Mouse (Mus musculus): ENCODE results near the gene Vgll4. TPM values are rescaled to one million over a fixed set of nuclear protein-coding genes. Genes with fewer than 3 reads are reported as not detected.

The Vgll4 gene
- polyA plus RNA-seq, 2 experiments = 70.1 to 103 TPM

GRCm38 (mm10) chr6:114821646-114822045 is 148.1 kb downstream of the Vgll4 start:
- H3K27me3 ChIP-seq (ENCODE audit: control insufficient read depth, insufficient read depth, low read length) = no peaks in the 10 kb centered on the region
- H3K4me1 ChIP-seq (ENCODE audit: control insufficient read depth, insufficient read depth, low read length) = peaks cover 26% of the 10 kb centered on the region
- ATAC-seq (ENCODE audit: low FRiP score, low read depth) (no peak), DNase-seq (ENCODE audit: low spot score) (no peak)
- H3K9me3 ChIP-seq (ENCODE audit: control insufficient read depth, low read length) = no peaks in the 10 kb centered on the region
- no peak overlapping the region for H3K9ac ChIP-seq (ENCODE audit: low read depth, low read length, severe bottlenecking)
- 77% methylated on average over 7 of the region's 7 CpGs for WGBS
- no peak overlapping the region for H3K4me2 ChIP-seq (replicated peaks; ENCODE audit: low read depth, low read length, severe bottlenecking)
- no peak overlapping the region for H3K27ac ChIP-seq (replicated peaks; ENCODE audit: low read depth, low read length)
- H3K36me3 ChIP-seq (ENCODE audit: control insufficient read depth, insufficient read depth, low read length) = no peaks in the 10 kb centered on the region
- no peak overlapping the region for H3K4me3 ChIP-seq (replicated peaks; ENCODE audit: low read length)
- TF ChIP-seq POLR2A (IDR thresholded peaks at IDR 0.05; ENCODE audit: borderline replicate concordance, extremely low read depth, insufficient read depth, insufficient read length) = no peak

DNA sequence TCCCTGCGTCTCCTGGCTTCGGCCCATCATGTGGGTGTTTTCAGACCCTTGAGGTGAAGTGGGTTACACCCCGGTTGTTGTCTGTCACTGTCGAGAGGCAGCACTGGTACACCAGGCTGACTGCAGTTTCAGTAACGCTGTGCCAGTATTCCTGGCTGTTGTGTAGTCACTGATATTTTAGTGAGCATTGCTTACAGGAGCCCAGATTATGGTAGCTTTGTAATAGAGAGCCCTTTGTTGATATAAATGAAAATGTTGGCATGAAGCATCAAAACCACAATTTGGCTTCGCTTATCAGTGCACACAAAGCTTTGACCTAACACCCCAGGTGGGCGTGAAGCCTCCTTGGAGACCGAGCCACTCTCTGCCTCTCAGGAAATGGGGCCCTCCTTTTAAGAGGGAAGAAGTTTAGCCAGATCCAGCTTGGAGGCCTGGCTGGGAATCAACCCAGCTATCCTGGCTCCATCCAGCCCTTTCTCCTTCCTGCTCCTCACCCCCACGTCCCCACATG is 149.8 kb downstream of the Vgll4 start:
- WGBS = 63% methylated on average over 9 of the region's 9 CpGs
- H3K9ac ChIP-seq (ENCODE audit: low read depth, low read length, severe bottlenecking) = no peak overlapping the region; the same call in 1 of the 2 replicates
- no peak overlapping the region for H3K4me3 ChIP-seq (replicated peaks; ENCODE audit: low read length)
- H3K27ac ChIP-seq (replicated peaks; ENCODE audit: low read depth, low read length) = 0 out of 2 replicates have a peak overlapping the region, but pooled peaks have one; percentile 33
- no peaks in the 10 kb centered on the region for H3K9me3 ChIP-seq (ENCODE audit: control insufficient read depth, low read length)
- no peak for TF ChIP-seq POLR2A (IDR thresholded peaks at IDR 0.05; ENCODE audit: borderline replicate concordance, extremely low read depth, insufficient read depth, insufficient read length)
- peaks cover 26% of the 10 kb centered on the region for H3K4me1 ChIP-seq (ENCODE audit: control insufficient read depth, insufficient read depth, low read length)
- H3K4me2 ChIP-seq (replicated peaks; ENCODE audit: low read depth, low read length, severe bottlenecking) = no peak overlapping the region
- no peak for ATAC-seq (ENCODE audit: low FRiP score, low read depth)
- DNase-seq (ENCODE audit: low spot score) = peak; percentile 21
- no peaks in the 10 kb centered on the region for H3K36me3 ChIP-seq (ENCODE audit: control insufficient read depth, insufficient read depth, low read length)
- H3K27me3 ChIP-seq (ENCODE audit: control insufficient read depth, insufficient read depth, low read length) = no peaks in the 10 kb centered on the region

DNA sequence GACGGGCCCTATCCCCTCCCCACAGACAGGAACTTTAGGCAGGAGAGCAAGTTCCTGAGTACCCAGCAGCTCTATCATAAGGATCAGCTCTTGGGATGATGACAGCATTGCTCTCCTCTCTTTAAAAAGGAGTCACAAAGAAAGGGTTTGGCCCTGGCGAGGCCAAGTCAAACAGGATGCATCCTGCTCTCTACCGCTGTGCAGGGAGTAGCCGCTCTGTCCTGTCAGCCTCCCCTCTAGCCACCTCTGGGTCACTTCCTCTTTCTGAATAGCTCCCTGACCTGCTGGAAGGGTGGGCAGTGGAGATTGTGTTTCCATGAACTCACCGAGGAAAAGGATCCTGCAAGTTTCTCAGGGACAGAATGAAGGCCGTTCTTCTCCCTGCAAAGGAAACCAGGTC is 151.3 kb downstream of the Vgll4 start:
- H3K4me1 ChIP-seq (ENCODE audit: control insufficient read depth, insufficient read depth, low read length) = peaks cover 26% of the 10 kb centered on the region
- WGBS = 56% methylated on average over 6 of the region's 6 CpGs
- no peak overlapping the region for H3K4me2 ChIP-seq (replicated peaks; ENCODE audit: low read depth, low read length, severe bottlenecking)
- H3K27me3 ChIP-seq (ENCODE audit: control insufficient read depth, insufficient read depth, low read length) = no peaks in the 10 kb centered on the region
- ATAC-seq (ENCODE audit: low FRiP score, low read depth) = no peak
- H3K4me3 ChIP-seq (replicated peaks; ENCODE audit: low read length) = no peak overlapping the region
- TF ChIP-seq POLR2A (IDR thresholded peaks at IDR 0.05; ENCODE audit: borderline replicate concordance, extremely low read depth, insufficient read depth, insufficient read length) = no peak
- H3K27ac ChIP-seq (replicated peaks; ENCODE audit: low read depth, low read length) = no peak overlapping the region
- H3K36me3 ChIP-seq (ENCODE audit: control insufficient read depth, insufficient read depth, low read length) = no peaks in the 10 kb centered on the region
- H3K9me3 ChIP-seq (ENCODE audit: control insufficient read depth, low read length) = no peaks in the 10 kb centered on the region
- no peak overlapping the region for H3K9ac ChIP-seq (ENCODE audit: low read depth, low read length, severe bottlenecking)
- no peak for DNase-seq (ENCODE audit: low spot score)

DNA sequence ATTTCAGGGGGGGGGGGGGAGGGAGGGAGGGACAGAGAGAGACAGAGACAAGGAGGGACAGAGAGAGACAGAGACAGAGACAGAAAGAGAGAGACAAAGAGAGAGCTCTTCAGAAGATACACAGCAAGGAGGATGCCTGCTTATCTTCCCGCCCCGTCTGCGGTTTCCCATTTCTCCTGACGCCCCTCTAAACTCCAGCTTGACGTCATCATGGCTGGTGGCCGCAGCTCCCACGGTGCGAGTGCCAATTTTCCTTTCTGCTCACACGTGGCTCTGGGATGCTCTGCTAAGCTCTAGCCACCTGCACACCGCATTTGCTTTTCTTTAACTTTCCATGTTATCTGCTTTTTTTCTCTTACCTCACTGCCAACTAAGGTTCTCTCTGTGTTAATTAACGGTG is 151.8 kb downstream of the Vgll4 start:
- Histone ChIP-seq H3K27me3 (ENCODE audit: control insufficient read depth, insufficient read depth, low read length) (no peaks in the 10 kb centered on the region), H3K27ac (replicated peaks; ENCODE audit: low read depth, low read length) (no peak overlapping the region), H3K4me1 (ENCODE audit: control insufficient read depth, insufficient read depth, low read length) (peaks cover 27% of the 10 kb centered on the region), H3K9me3 (ENCODE audit: control insufficient read depth, low read length) (no peaks in the 10 kb centered on the region), H3K36me3 (ENCODE audit: control insufficient read depth, insufficient read depth, low read length) (no peaks in the 10 kb centered on the region), H3K9ac (ENCODE audit: low read depth, low read length, severe bottlenecking) (no peak overlapping the region), H3K4me2 (replicated peaks; ENCODE audit: low read depth, low read length, severe bottlenecking) (no peak overlapping the region), H3K4me3 (replicated peaks; ENCODE audit: low read length) (no peak overlapping the region)
- 37% methylated on average over 11 of the region's 11 CpGs for WGBS
- DNase-seq (ENCODE audit: low spot score) (peak; percentile 60), ATAC-seq (ENCODE audit: low FRiP score, low read depth) (peak; percentile 14; the same call in 1 of the 2 replicates)
- TF ChIP-seq POLR2A (IDR thresholded peaks at IDR 0.05; ENCODE audit: borderline replicate concordance, extremely low read depth, insufficient read depth, insufficient read length) = no peak

DNA sequence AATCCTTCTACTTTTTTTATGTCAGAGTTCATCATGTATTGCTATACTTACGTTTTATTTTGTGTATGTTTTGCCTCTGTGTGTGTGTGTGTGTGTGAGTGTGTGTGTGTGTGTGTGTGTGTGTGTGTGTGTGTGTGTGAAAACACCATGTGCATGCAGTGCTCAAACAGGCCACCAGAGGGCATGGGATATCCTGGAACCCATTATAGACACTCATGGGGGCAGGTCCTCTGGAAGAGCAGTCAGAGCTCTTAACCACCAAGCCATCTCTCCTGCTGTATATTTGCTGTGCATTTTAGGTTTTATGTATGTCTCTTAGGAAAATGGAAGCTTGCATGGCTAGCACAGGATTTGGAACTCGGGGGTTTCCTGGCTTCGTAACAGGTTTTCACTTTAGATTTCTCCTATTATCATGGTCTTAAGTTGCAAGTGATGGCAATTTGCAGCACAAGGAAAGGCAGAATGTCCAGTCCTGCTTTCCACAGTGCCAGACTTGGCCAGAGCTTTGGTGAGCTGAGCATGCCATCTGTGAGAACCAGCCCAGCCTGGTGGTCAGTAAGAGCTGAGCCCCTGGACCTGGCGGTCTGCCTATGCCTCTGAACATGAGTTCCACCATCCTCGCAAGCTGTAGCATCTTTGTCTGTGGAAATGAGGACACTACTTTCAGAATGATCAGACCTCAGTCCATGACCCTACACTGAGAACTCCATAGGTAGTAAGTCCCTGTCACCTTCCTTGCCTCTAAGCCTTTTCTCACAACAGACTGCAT is 154.7 kb downstream of the Vgll4 start:
- Histone ChIP-seq H3K4me2 (replicated peaks; ENCODE audit: low read depth, low read length, severe bottlenecking) (no peak overlapping the region), H3K4me1 (ENCODE audit: control insufficient read depth, insufficient read depth, low read length) (peaks cover 28% of the 10 kb centered on the region), H3K9me3 (ENCODE audit: control insufficient read depth, low read length) (no peaks in the 10 kb centered on the region), H3K4me3 (replicated peaks; ENCODE audit: low read length) (no peak overlapping the region), H3K36me3 (ENCODE audit: control insufficient read depth, insufficient read depth, low read length) (no peaks in the 10 kb centered on the region), H3K9ac (ENCODE audit: low read depth, low read length, severe bottlenecking) (no peak overlapping the region), H3K27ac (replicated peaks; ENCODE audit: low read depth, low read length) (no peak overlapping the region), H3K27me3 (ENCODE audit: control insufficient read depth, insufficient read depth, low read length) (no peaks in the 10 kb centered on the region)
- WGBS = 93% methylated on average over 5 of the region's 5 CpGs
- no peak for ATAC-seq (ENCODE audit: low FRiP score, low read depth)
- no peak for TF ChIP-seq POLR2A (IDR thresholded peaks at IDR 0.05; ENCODE audit: borderline replicate concordance, extremely low read depth, insufficient read depth, insufficient read length)
- DNase-seq (ENCODE audit: low spot score) = no peak

All from limb, embryonic 14.5 days (tissue).